Mouse (Mus musculus): ENCODE data around the gene Nudc. TPM values are rescaled to one million over a fixed set of nuclear protein-coding genes. Genes with fewer than 3 reads are reported as not detected.
A peak's percentile ranks its signal among the peaks of the same experiment; 100 is the strongest.

Nudc gene
- total RNA-seq (2014; rRNA removed) (54.1 and 70.4 TPM in 2 replicates), polyA plus RNA-seq (2015; fragmentation: Nextera tagmentation; extraction: Ambion mirVana) (265 and 272 TPM in 2 replicates)

GRCm38 (mm10) chr4:133545272-133546231, at the start of gene Nudc:
Gene Nudc, minus strand, starts transcription at chr4:133545996.
- H3K9me3 ChIP-seq (ENCODE audit: low read length), result no peaks in the 10 kb centered on the region
- peak; percentile 99 for ATAC-seq

GRCm38 (mm10) chr4:133595538-133595937, 49.7 kb upstream of the Nudc start:
- 71% methylated on average over 7 of the region's 7 CpGs for WGBS
- no peak for DNase-seq (ENCODE audit: low spot score)

More at GRCm38 (mm10) chr4:133545272-133546231, at the start of gene Nudc:
- H3K27ac ChIP-seq, result peak within 1 kb of the TSS; percentile 80
- peaks cover 10% of the 10 kb centered on the region for H3K4me1 ChIP-seq (ENCODE audit: insufficient read depth, low read length)
- H3K4me3 ChIP-seq (ENCODE audit: low read length), result peak within 1 kb of the TSS; percentile 80
- under 1% methylated on average over 73 of the region's 77 CpGs for WGBS
- no peak for TF ChIP-seq CTCF (IDR thresholded peaks at IDR 0.05; ENCODE audit: low read depth)
- peak within 1 kb of the TSS; percentile 71 for H3K4me2 ChIP-seq (ENCODE audit: low read depth, low read length)
- H3K36me3 ChIP-seq (ENCODE audit: insufficient read depth, low read length), result peaks cover 7% of the 10 kb centered on the region; the same call in 1 of the 2 replicates
- DNase-seq (ENCODE audit: low spot score), result peak; percentile 97
- no peaks in the 10 kb centered on the region for H3K27me3 ChIP-seq (ENCODE audit: insufficient read depth, low read length)
- peak within 1 kb of the TSS; percentile 76 for H3K9ac ChIP-seq (replicated peaks; ENCODE audit: low read length)

GRCm38 (mm10) chr4:133592570-133592969, 46.8 kb upstream of the Nudc start:
- Histone ChIP-seq H3K4me3 (ENCODE audit: low read length) (no peak overlapping the region), H3K4me2 (ENCODE audit: low read depth, low read length) (no peak overlapping the region), H3K36me3 (ENCODE audit: insufficient read depth, low read length) (peaks cover 36% of the 10 kb centered on the region), H3K4me1 (ENCODE audit: insufficient read depth, low read length) (no peaks in the 10 kb centered on the region), H3K9me3 (ENCODE audit: low read length) (no peaks in the 10 kb centered on the region), H3K27ac (no peak overlapping the region), H3K9ac (replicated peaks; ENCODE audit: low read length) (no peak overlapping the region), H3K27me3 (ENCODE audit: insufficient read depth, low read length) (no peaks in the 10 kb centered on the region)
- TF ChIP-seq CTCF (IDR thresholded peaks at IDR 0.05; ENCODE audit: low read depth), result peak; percentile 95
- DNase-seq (ENCODE audit: low spot score) (peak; percentile 84), ATAC-seq (peak; percentile 62; the same call in 1 of the 2 replicates)
- WGBS, result 29% methylated on average over 7 of the region's 7 CpGs

More at GRCm38 (mm10) chr4:133595538-133595937, 49.7 kb upstream of the Nudc start:
- Histone ChIP-seq H3K36me3 (ENCODE audit: insufficient read depth, low read length) (peaks cover 12% of the 10 kb centered on the region; the same call in 1 of the 2 replicates), H3K4me3 (ENCODE audit: low read length) (no peak overlapping the region), H3K4me2 (ENCODE audit: low read depth, low read length) (no peak overlapping the region), H3K9ac (replicated peaks; ENCODE audit: low read length) (no peak overlapping the region), H3K27me3 (ENCODE audit: insufficient read depth, low read length) (peaks cover 16% of the 10 kb centered on the region), H3K9me3 (ENCODE audit: low read length) (no peaks in the 10 kb centered on the region), H3K4me1 (ENCODE audit: insufficient read depth, low read length) (peaks cover 8% of the 10 kb centered on the region), H3K27ac (no peak overlapping the region)
- no peak for TF ChIP-seq CTCF (IDR thresholded peaks at IDR 0.05; ENCODE audit: low read depth)
- ATAC-seq, result no peak

- Histone ChIP-seq H3K4me3 (ENCODE audit: low read length) (peak within 1 kb of the TSS; percentile 66), H3K9ac (replicated peaks; ENCODE audit: low read length) (peak within 1 kb of the TSS; percentile 67), H3K27ac (peak within 1 kb of the TSS; percentile 89), H3K27me3 (ENCODE audit: insufficient read depth, low read length) (no peaks in the 10 kb centered on the region), H3K4me1 (ENCODE audit: insufficient read depth, low read length) (0 out of 2 replicates have a peak, but pooled peaks cover 4% of the 10 kb centered on the region), H3K9me3 (ENCODE audit: low read length) (no peaks in the 10 kb centered on the region), H3K4me2 (ENCODE audit: low read depth, low read length) (peak within 1 kb of the TSS; percentile 96), H3K36me3 (ENCODE audit: insufficient read depth, low read length) (peaks cover 55% of the 10 kb centered on the region)
- peak; percentile 94 for ATAC-seq
- DNase-seq (ENCODE audit: low spot score), result peak; percentile 91
- 2% methylated on average over 65 of the region's 65 CpGs for WGBS
- no peak for TF ChIP-seq CTCF (IDR thresholded peaks at IDR 0.05; ENCODE audit: low read depth)
Measured at GRCm38 (mm10) chr4:133584059-133584951, 38.5 kb upstream of the Nudc start, which contains the start of gene Gpn2. Gene Gpn2, plus strand, starts transcription at chr4:133584362.

GRCm38 (mm10) chr4:133583690-133584058, 37.9 kb upstream of the Nudc start:
- H3K27ac ChIP-seq, result peak overlapping the region; percentile 89
- H3K9ac ChIP-seq (replicated peaks; ENCODE audit: low read length), result peak overlapping the region; percentile 67
- no peak for ATAC-seq
- no peak for TF ChIP-seq CTCF (IDR thresholded peaks at IDR 0.05; ENCODE audit: low read depth)
- H3K4me1 ChIP-seq (ENCODE audit: insufficient read depth, low read length), result 0 out of 2 replicates have a peak, but pooled peaks cover 4% of the 10 kb centered on the region
- peaks cover 55% of the 10 kb centered on the region for H3K36me3 ChIP-seq (ENCODE audit: insufficient read depth, low read length)
- no peaks in the 10 kb centered on the region for H3K27me3 ChIP-seq (ENCODE audit: insufficient read depth, low read length)
- H3K4me3 ChIP-seq (ENCODE audit: low read length), result peak overlapping the region; percentile 66
- H3K4me2 ChIP-seq (ENCODE audit: low read depth, low read length), result peak overlapping the region; percentile 96
- H3K9me3 ChIP-seq (ENCODE audit: low read length), result no peaks in the 10 kb centered on the region
- WGBS, result 56% methylated on average over 6 of the region's 6 CpGs
- DNase-seq (ENCODE audit: low spot score), result no peak

- H3K9me3 ChIP-seq (ENCODE audit: low read length), result no peaks in the 10 kb centered on the region
- no peak overlapping the region for H3K4me2 ChIP-seq (ENCODE audit: low read depth, low read length)
- H3K27me3 ChIP-seq (ENCODE audit: insufficient read depth, low read length), result no peaks in the 10 kb centered on the region
- H3K27ac ChIP-seq, result no peak overlapping the region
- ATAC-seq (no peak), DNase-seq (ENCODE audit: low spot score) (no peak)
- WGBS, result 63% methylated on average over 12 of the region's 12 CpGs
- H3K9ac ChIP-seq (replicated peaks; ENCODE audit: low read length), result no peak overlapping the region
- no peaks in the 10 kb centered on the region for H3K4me1 ChIP-seq (ENCODE audit: insufficient read depth, low read length)
- H3K4me3 ChIP-seq (ENCODE audit: low read length), result no peak overlapping the region
- TF ChIP-seq CTCF (IDR thresholded peaks at IDR 0.05; ENCODE audit: low read depth), result no peak
- peaks cover 42% of the 10 kb centered on the region for H3K36me3 ChIP-seq (ENCODE audit: insufficient read depth, low read length)
Measured at GRCm38 (mm10) chr4:133577983-133578382, 32.2 kb upstream of the Nudc start.
